In genomic region chr6:99498082-99498481, GRCm38 (mm10) we compare ENCODE assay signal across 15 mouse cellular contexts.
"Had no signal": no experiment of that assay in that cellular context is flagged by ENCODE, and none has a peak within 500 bp of the region (broad histone marks: within the 10 kb centered on the region; RNA-seq: fewer than 3 reads in every experiment).

No protein-coding gene starts in this region.

- DNase-seq: kidney, adult 18-20 months; kidney, postnatal 14 days; liver, embryonic 13.5 days; liver, postnatal 0 days; lung, postnatal 14 days; right cerebral cortex, adult 18-20 months; right cerebral cortex, postnatal 25 days had no signal

- H3K4me2 ChIP-seq: intestine, embryonic 15.5 days; limb, embryonic 15.5 days; liver, embryonic 13.5 days; lung, embryonic 15.5 days; midbrain, embryonic 11.5 days had no signal

- H3K27me3 ChIP-seq: intestine, embryonic 15.5 days; limb, embryonic 15.5 days; liver, embryonic 13.5 days; lung, embryonic 15.5 days; megakaryocyte, embryonic 14.5 days had no signal

- H3K27ac ChIP-seq: intestine, embryonic 15.5 days; left cerebral cortex, adult 2 months; limb, embryonic 15.5 days; liver, embryonic 13.5 days; lung, embryonic 15.5 days; macrophage had no signal

- H3K9me3 ChIP-seq: intestine, embryonic 15.5 days; limb, embryonic 15.5 days; liver, embryonic 13.5 days; lung, embryonic 15.5 days; megakaryocyte, embryonic 14.5 days had no signal

- H3K36me3 ChIP-seq: intestine, embryonic 15.5 days; limb, embryonic 15.5 days; liver, embryonic 13.5 days; lung, embryonic 15.5 days had no signal

- H3K9ac ChIP-seq: intestine, embryonic 15.5 days; limb, embryonic 15.5 days; liver, embryonic 13.5 days; liver, postnatal 0 days; lung, embryonic 15.5 days had no signal

- H3K4me3 ChIP-seq: intestine, embryonic 15.5 days; left cerebral cortex, adult 2 months; limb, embryonic 15.5 days; liver, embryonic 13.5 days; lung, embryonic 15.5 days; megakaryocyte, embryonic 14.5 days had no signal

- ATAC-seq: intestine, embryonic 15.5 days; liver, postnatal 0 days; midbrain, embryonic 16.5 days had no signal
